Mouse (Mus musculus) heart, postnatal 4 days (tissue): ENCODE measurements around the gene Mrpl33. TPM values are rescaled to one million over a fixed set of nuclear protein-coding genes. Genes with fewer than 3 reads are reported as not detected.
"Not testable (repeated sequence)": the region's sequence is repeated elsewhere in the genome, so short reads cannot be mapped to it uniquely, and the experiment has no call there.

ENCODE experiments used
- DNase-seq: peaks from one replicate; pipeline ENCODE4 v3.0.0; 2021
- total RNA-seq, 2 experiments: library from RNA; stranded (reverse); gene quantifications; 2 replicates each; pipeline ENCODE4 v1.2.3; 2021

The Mrpl33 gene
- 100 to 1,000 TPM; 276 to 287 TPM for total RNA-seq

- DNase-seq = peak; percentile 53
Measured at GRCm38 (mm10) chr5:31596481-31597429, at the start of gene Mrpl33. Gene Mrpl33, plus strand, starts transcription at chr5:31596935.

GRCm38 (mm10) chr5:31559401-31559800 lies 37.3 kb upstream of the Mrpl33 start:
- DNase-seq = no peak

DNA sequence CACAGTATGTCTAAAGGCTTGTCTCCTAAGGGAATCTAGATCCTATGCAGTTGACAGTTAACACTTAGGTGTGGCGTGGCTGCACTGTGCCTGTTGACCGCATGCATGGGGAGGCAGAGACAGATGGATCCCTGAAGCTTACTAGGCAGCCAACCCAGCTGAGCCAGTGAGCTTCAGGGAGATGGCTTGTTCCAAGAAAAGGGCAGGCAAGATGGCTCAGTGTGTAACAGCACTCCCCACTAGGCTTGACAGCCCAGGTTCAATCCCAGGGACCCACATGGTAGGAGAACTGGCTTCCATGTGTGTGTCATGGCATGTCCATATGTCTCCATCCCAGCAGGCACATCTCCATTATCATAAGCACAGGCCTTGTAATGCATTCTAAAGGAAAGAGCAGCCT lies 36.4 kb upstream of the Mrpl33 start:
- no peak for DNase-seq

DNA sequence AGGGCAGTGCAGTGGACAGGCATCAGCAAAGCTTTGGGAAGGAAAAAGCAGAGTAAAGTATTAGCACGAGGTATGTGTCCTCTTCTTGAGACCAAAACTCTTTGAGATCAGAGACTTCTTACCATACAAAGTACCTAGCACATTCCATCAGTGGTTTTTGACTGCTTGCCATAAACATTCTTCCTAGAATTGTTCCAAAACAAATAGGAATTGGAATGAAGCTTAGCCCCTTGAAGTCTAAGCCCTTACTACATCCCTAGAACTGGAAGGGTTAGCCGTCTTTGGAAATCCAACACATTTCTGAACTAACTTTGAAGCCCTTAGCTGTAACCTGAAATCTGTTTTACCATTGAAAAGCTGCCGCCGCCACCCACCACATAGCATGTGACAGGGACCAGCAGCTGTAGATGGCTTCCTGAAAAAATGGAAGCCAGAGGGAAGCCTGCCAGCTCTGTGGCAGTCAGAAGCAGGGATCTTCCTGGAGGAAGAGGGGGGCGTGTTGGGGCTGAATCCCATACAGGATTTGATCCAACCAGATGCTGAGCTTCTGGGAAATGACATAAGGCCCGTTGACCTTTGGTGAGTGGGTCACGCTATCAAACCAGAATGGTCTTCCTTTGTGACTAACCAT lies 34.6 kb upstream of the Mrpl33 start:
- peak; percentile 68 for DNase-seq

- DNase-seq = peak; percentile 88
Measured at GRCm38 (mm10) chr5:31563496-31563895, 33.2 kb upstream of the Mrpl33 start.

GRCm38 (mm10) chr5:31563905-31564304 lies 32.8 kb upstream of the Mrpl33 start:
- DNase-seq = no peak

GRCm38 (mm10) chr5:31564976-31565375 lies 31.8 kb upstream of the Mrpl33 start:
- DNase-seq = peak; percentile 72

DNA sequence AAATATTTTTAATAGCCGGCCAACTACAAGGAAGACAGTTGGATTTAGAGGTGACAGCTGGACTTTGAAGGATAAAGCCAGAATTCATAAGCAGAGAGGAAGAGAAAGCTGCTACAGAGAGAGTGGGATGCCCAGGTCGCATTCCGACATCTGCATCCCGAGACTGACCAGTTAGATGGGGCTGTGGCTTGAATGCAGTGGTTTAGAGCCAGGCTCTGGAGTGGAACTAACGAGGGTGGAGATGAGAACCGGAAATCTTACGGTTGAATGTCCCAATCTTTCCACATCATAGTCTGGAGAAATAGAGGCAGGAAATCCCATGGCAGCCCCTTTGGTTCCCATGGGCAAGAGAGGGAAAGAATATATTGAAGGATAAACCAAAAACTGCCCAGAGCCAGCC lies 30.7 kb upstream of the Mrpl33 start:
- DNase-seq = no peak

DNA sequence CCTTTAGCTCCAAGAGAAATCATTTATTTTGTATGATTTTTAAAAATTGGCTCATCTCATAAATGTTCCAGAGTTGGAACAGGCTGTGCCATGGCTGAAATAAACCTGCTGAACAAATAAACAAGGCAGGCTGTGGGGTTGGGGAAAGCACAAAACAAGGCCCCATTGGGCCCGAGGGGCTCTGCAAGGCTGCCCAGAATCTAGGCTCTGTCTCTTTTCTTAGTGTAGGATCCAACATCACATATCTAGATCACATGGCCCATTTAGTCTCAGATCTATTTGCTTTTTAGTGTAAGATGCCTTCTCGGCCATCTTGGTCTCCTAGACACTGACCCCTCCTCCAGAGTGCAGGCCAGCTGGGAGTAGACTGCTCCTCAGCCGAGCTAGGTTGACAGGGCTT lies 30.3 kb upstream of the Mrpl33 start:
- DNase-seq = no peak

- no peak for DNase-seq
Measured at GRCm38 (mm10) chr5:31567951-31568657, 28.6 kb upstream of the Mrpl33 start.

DNA sequence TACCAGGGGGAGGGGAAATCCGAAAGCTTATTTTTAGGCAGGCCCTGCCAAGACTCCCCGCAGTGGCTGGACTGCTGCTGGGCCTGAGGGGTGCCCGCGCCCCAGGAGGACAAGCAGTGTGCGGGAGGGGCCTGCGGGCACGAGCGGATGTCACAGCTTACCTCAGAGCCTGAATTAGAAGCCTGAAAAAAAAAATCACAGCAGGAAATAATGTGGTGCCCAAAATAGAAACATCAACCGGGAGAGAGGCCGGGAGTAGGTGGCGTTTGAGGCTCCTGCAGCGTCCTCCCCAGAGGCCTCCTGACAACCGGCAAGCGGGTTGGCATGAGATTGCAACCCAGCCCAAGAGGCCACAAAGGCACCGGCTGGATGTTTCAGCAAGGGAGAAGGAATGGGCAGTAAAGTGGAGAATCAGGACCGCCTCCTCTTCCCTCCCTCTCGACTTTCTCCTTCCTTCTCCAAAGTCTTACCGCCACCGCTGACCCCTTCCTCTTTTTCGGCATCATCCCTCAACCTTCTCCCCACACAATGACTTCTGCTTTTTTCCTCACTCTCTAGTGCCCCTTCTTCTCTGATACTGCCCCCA lies 25.6 kb upstream of the Mrpl33 start:
- DNase-seq = peak; percentile 75

GRCm38 (mm10) chr5:31573722-31574121 lies 23.0 kb upstream of the Mrpl33 start:
- DNase-seq = no peak

GRCm38 (mm10) chr5:31576539-31576975 lies 20.2 kb upstream of the Mrpl33 start:
- no peak for DNase-seq

GRCm38 (mm10) chr5:31581263-31581662 lies 15.5 kb upstream of the Mrpl33 start:
- no peak for DNase-seq

DNA sequence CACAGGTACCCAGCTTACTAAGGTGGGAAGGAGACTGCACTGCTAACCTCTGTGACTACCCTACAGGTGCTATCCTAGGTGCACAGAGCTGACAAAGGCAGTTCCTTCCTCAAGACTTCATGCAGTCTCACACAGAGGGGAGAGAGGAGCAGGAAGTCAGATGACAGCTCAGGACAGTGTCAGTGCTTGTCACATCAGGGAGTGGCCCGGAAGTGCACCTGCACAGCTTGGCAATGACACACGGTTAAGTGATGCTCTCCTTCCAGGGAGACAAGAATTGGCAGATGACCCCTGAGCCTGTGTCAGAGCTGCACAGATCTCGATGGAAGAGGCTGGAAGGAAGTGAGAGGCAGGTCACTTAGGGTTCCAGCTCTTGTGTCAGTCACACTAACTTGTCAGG lies 14.8 kb upstream of the Mrpl33 start:
- DNase-seq = no peak

- no peak for DNase-seq
Measured at GRCm38 (mm10) chr5:31583261-31583660, 13.5 kb upstream of the Mrpl33 start.

DNA sequence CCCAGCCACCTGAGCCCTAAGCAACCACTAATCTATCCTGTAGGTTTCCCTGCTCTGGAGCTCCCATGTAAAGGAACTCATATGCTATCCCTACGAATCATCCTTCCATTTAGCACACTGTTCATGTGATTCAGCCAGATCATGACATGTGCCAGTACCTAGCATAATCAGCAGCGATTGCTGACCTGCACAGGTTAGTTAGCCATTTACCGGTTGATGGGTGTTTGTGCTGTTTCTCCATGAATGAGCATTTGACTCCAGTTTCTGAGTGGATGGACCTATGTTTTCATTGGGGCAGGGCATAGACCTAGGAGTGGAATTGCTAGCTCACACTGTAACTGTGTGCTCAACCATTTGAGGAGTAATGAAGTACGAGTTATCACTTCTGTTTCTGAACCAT lies 11.2 kb upstream of the Mrpl33 start:
- DNase-seq = no peak

DNA sequence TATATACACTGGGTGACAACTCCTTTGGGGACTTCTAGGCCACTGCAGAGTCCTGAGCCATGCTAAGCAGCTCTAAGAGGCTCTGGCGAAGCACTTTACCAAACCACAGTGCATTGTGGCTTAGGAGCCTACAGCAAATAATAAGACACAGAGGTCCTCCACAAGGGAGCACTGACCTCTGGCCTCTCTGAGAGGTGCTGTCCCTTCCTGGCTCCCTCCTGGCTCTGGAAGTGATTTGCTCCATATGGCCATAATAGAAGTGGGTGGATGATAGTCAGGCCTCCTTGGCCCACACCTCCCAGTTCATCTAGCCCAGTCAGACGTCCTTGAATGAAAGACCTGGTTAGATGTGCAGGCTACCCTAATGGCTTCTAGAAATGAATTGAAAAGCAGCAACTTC lies 8.7 kb upstream of the Mrpl33 start:
- no peak for DNase-seq

- not testable (repeated sequence) for DNase-seq
Measured at GRCm38 (mm10) chr5:31588672-31589071, 8.1 kb upstream of the Mrpl33 start.

- no peak for DNase-seq
Measured at GRCm38 (mm10) chr5:31589711-31590319, 6.9 kb upstream of the Mrpl33 start.

DNA sequence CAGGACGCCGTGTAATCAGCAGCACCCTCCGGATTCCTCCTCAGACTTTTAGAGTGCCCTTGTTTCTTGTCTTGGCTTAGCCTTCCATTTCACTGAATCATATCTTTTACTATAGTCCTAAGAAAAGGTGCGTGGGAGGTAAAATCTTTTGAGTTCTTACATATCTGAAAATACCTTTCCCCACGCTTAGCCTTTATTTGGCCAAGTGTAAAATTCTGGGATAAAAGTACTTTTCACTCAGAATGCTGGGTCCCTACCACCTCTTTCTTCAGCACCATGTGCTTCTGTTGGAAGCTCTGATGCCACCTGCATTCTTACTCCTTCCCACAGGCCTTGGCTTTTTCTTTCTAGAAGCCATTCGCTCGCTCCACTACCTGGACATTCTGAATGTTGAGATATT lies 5.6 kb upstream of the Mrpl33 start:
- no peak for DNase-seq

DNA sequence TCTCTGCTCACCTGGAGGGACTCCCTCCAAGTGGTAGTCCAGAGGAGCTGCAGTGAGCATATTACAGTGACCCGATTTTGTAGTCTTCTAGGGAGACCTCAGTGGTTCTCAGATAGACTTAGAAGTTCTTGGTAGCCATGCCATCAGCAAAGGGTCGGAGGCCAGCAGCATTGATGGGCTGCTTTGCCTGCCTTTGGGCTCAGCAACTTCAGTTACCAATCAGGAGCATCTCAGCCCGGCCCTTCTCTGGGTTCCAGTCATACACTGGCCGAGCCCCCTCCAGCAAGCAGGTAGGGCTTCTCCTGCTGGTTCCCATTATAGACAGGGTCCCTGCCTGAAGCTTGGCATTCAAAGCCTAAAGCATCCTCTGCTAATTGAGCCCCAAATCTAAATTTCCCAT lies 867 bp upstream of the Mrpl33 start:
- DNase-seq = no peak
